Mouse (Mus musculus): Measurements from ENCODE around the gene Ctnnbip1. TPM values are rescaled to one million over a fixed set of nuclear protein-coding genes. Genes with fewer than 3 reads are reported as not detected.

The Ctnnbip1 gene
- total RNA-seq, 2 experiments from 2014 or later: 75.4 to 82.9 TPM

DNA sequence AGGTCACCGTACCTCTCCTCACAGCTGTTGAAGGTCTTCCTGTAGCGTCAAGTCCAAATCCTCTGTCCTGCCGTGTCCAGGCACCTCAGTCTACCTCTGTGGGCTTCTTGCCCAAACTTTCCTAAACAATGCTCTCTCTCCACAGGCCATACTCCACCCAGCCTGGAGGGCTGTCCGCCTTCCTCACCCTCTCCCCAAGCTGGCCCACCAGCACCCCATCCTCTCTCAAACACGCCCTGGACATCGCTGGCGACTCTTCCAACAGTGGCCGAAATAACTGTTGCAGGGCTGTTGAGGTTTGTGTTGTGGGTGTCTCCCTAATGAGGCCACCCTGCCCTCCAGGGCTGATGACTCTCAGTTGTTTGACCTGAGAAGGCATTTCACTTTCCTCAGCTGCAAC is 67.2 kb downstream of the Ctnnbip1 start:
- no peak for DNase-seq (ENCODE audit: low spot score in 2 of 2)

DNA sequence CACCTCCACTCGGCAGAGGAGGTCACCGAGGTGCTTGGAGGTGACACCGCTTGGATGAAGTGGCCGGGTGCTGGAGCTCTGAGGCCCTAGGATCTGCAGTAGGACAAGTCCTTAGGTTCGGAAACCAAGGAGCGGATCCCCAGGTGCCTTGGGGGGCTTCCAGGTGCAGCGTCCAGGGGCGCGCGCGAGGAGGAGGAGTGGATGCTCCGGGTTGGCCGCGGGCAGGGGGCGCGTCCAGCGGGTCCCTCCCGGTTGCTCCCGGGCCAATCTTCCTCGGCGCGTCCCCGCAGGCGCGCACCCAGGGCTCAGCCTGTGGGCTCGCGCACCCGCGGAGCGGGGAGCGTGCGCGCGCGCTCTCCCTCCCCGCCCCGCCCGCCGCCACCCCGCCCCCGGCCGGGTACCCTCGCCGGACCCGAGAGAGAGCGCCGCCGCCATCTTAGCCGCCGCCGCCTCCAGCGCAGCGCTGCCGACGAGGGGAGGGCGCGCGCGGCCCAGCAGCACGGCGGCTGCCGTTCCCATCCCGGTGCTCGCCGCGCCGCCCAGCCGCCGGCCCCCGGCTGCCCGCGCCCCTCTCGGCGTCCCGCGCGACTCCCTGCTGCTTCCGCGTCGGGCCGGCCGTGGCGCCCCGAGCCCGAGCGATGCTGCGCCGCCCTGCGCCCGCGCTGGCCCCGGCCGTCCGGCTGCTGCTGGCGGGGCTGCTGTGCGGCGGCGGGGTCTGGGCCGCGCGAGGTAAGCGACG is 68.2 kb downstream of the Ctnnbip1 start, which contains the start of gene Clstn1:
Gene Clstn1, plus strand, starts transcription at position 425 of the 739 bp plus-strand sequence.
- DNase-seq (ENCODE audit: low spot score in 2 of 2): peak; percentile 73 to 84

DNA sequence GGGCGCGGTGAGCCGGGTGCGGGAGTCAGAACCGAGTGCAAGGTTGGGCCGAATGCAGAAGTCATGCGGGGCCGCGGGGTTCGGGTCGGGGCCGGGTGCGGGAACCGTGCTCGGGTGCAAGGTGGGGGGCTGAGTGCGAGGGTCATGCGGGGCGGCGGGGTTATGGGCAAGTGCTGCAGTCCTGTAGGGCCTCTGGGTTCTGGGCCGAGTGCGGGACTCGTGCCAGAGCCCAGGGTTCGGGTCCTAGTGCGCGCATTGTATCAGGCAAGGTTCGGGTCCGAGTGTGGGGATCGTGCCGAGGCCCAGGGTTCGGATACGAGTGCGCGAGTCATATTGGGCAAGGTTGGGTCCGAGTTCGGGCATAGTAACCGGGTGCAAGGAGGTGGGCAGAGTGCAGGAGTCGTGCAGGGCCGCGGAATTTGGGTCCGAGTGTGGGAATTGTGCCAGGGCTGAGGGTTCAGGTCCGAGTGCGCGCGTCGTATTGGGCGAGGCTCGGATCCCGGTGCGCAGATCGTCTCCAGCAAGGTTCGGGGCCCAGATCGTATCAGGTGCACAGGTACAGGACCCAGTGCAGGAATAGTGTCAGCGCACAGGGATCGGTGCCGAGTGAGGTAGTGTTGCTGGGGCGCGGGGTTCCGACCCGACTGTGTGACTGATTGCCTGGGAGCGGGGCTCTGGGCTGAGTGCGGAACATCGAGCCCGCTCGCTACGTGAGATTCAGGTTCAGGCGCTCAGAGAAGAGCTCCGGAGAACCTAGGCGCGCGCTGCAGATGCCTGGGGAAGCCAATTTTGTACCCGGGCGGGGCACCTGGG is 69.0 kb downstream of the Ctnnbip1 start:
- peak; percentile 68 to 75 for DNase-seq (ENCODE audit: low spot score in 2 of 2)

DNA sequence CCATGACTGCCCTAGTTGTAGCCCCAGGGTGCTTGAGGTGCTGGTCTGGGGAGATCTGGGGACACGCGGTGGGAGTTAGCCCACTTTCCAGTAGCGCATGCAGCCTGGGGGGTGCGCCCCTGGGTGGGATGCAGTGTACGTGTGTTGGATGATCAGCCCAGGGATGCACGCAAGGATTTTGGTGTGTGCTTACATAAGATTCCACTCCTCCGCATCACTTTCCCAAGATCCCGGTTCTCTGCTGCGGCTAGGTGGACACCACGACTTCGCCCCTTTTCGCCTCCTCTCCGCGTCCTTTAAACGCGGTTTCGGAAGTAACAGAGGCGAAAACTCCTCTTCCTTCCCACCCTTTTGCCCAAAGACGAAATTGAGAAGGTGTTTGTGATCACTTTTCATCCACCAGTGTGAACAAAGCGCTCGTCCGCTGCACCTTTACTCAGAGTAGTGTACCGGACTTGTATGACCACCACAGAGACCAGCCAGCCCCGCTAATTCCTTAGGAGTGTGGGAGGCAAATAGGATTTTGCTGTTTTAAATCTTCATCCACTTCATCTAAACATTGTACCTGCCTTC is 69.6 kb downstream of the Ctnnbip1 start:
- DNase-seq (ENCODE audit: low spot score in 2 of 2): no peak

GRCm38 (mm10) chr4:149590200-149590599 is 72.2 kb downstream of the Ctnnbip1 start:
- DNase-seq (ENCODE audit: low spot score in 2 of 2): no peak

DNA sequence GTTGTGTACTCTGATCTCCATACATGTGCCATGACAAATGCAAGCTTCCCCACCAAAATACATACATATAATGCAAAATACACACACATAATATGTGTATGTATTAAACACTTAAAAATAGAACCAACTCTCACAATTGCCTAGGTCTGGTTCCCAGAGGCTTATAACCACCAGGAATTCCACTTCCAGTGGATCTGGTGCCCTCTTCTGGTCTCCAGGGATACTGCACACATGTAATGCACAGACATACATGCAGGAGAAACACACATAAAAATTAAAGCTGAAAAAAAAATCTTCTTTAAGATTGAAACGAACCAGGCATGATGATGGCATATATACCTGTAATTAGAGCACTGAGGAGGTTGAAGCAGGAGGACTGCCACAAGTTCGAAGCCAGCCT is 73.5 kb downstream of the Ctnnbip1 start:
- no peak for DNase-seq (ENCODE audit: low spot score in 2 of 2)

DNA sequence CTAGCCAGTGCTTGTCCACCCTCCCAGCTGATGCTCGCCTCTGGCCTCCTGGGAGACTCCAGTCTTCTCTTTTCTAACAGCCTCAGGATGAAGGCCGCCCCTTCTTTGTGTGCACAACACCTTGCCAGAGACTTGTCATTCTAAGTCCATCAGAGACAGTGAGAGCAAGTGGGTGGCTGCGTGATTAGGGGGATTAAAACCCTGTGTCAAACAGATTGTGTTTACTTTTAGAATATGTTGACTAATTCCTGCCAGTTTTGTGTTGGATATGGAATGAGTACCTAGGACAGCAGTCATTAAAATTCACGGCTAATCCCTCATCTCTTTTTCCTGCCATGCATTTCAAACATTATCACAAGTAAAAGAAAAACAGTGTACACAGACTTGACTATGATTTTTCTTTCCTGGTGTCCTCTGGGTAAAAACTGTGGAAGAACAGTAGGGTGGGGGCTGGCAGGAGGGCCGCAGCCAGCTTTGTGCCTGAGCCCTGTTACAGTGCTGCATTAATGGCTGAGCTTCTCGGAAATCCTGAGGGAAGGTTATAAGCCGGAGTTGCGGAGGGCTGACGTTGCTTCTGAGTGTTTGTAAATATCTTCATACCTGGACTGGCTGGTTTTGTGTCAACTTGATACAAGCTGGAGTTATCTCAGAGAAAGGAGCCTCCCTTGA is 77.0 kb downstream of the Ctnnbip1 start:
- no peak for DNase-seq (ENCODE audit: low spot score in 2 of 2)

GRCm38 (mm10) chr4:149597641-149598208 is 79.7 kb downstream of the Ctnnbip1 start:
- DNase-seq (ENCODE audit: low spot score in 2 of 2): no peak

DNA sequence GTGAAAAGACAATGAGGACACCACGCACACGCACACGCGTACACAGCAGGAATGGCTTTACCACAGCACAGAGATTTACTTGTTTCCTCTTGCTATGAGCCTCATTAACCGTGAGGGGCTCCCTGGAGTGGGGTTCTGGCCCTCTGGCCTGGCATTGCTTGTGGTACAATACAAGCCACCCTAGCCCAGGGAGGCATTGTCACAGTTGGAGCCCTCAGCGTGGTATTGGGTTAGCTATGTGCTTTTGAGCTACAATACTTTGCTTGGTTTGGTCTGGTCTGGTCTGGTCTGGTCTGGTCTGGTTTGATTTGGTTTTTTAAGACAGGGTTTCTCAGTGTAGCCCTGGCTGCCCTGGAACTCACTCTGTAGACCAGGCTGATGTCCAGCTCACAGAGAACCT is 81.5 kb downstream of the Ctnnbip1 start:
- no peak for DNase-seq (ENCODE audit: low spot score in 2 of 2)

- DNase-seq (ENCODE audit: low spot score in 2 of 2): no peak
Measured at GRCm38 (mm10) chr4:149600130-149600529, 82.1 kb downstream of the Ctnnbip1 start.

GRCm38 (mm10) chr4:149601484-149601883 is 83.4 kb downstream of the Ctnnbip1 start:
- no peak for DNase-seq (ENCODE audit: low spot score in 2 of 2)

DNA sequence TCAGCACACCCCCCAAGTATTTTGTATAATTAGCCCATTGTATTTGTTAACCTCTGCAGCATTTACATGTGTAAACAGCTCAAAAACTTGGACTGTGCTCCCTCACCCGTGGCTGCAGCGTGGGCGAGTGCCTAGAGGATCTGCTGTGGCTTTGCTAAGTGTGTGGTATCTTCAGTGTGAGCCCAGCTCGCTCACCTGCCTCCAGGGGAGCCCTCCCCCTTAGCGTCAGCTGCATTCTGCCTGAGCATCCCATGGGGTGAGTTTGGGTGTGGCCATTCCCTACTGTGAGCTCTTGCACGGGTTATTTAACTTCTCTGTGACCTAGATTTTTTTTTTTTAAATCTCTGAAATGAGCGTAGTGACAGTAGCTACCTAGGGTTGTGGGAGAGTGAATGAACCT is 84.2 kb downstream of the Ctnnbip1 start:
- no peak for DNase-seq (ENCODE audit: low spot score in 2 of 2)

- DNase-seq (ENCODE audit: low spot score in 2 of 2): no peak
Measured at GRCm38 (mm10) chr4:149603860-149604259, 85.8 kb downstream of the Ctnnbip1 start.

DNA sequence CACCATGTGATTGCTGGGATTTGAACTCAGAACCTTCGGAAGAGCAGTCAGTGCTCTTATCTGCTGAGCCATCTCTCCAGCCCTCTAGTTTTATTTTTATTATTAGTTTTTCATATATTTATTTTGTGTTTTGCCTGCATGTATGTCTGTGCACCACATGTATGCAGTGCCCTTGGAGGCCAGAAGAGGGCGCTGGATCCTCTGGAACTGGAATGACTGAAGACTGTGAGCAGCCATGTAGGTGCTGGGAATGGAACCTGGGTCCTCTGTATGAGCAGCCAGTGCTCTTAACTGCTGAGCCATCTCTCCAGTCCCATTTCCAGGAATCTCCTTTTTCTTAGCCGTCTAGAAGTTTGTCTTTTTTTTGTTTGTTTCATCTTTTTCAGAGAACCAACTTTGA is 86.5 kb downstream of the Ctnnbip1 start:
- no peak for DNase-seq (ENCODE audit: low spot score in 2 of 2)

GRCm38 (mm10) chr4:149606056-149606455 is 88.0 kb downstream of the Ctnnbip1 start:
- peak; percentile 48 to 65 for DNase-seq (ENCODE audit: low spot score in 2 of 2)

- DNase-seq (ENCODE audit: low spot score in 2 of 2): no peak
Measured at GRCm38 (mm10) chr4:149606766-149607358, 88.8 kb downstream of the Ctnnbip1 start.

- DNase-seq (ENCODE audit: low spot score in 2 of 2): no peak
Measured at GRCm38 (mm10) chr4:149607591-149608308, 89.7 kb downstream of the Ctnnbip1 start.

DNA sequence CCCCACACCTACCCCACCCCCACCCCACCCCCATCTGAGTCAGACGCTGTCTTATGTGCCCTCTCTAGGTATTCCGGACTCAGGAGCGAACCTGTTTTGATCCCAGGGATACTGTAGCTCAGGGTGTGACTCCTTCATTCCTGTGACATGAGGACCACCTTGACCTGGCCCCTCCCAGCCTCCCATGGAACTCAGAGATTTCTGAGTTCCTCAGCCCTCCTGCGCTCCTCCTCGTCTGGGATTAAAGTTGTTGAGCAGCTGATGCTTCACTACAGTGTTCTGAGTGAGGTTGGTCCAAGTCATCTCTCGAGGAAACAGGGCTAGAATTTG is 90.2 kb downstream of the Ctnnbip1 start:
- no peak for DNase-seq (ENCODE audit: low spot score in 2 of 2)

DNA sequence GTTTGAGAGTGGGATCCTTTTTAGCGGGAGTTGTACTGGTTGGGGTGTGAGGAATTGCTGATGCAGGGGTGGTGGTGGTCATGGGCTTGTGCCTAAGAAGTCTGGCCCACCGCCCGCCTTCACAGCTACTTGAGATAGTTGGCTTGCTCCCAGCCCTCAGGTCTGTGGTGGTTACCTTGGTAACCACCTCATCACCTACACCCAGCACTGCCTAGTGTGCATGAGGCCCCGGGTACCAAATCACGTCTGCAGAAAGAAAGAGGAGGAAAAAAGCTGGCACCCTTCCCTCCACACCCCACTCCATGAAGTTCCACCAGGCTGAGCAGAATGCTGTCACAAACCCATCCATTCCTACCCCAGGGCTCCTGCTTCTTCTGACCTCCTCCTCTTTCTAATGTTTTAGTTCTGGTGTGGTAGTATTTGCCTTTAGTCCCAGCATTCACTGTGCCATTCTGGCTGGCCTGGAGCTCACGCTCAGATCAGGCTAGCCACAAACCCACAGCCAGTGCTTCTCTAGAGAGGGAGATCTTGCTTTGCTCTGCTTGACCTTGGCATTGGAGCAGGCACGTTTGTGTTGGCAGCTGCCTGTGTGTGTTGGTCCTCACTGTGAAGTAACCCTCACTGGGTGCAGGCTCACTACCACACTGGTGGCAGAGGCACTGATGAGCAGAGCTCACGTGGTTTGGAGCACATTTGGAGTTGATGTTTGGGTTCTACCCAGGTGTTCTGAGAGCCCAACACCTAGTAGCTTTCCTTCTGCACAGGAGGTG is 91.4 kb downstream of the Ctnnbip1 start:
- DNase-seq (ENCODE audit: low spot score in 2 of 2): no peak

All from layer of hippocampus, postnatal 10 days (tissue).